Mouse (Mus musculus) left cerebral cortex, postnatal 25 days (tissue): ENCODE data around the gene Nup98. TPM values are rescaled to one million over a fixed set of nuclear protein-coding genes. Genes with fewer than 3 reads are reported as not detected.

Experiments used
- DNase-seq, 2 experiments: peaks; one replicate each; pipeline ENCODE4 v3.0.0; 2022; ENCODE audit warnings: low spot score in 2 of 2, mixed read lengths in 1 of 2
- intact Hi-C: fragments of 180-260 bp; cut with DNase I; formaldehyde crosslinking; loops from one replicate; pipeline ENCODE4 v1.15.1; 2025
- total RNA-seq, 2 experiments: library from RNA; stranded (reverse); gene quantifications; 2 replicates each; pipeline ENCODE4 v1.2.3; 2021

Nup98 gene
- 10 to 100 TPM; 39.7 to 43.5 TPM for total RNA-seq

DNA sequence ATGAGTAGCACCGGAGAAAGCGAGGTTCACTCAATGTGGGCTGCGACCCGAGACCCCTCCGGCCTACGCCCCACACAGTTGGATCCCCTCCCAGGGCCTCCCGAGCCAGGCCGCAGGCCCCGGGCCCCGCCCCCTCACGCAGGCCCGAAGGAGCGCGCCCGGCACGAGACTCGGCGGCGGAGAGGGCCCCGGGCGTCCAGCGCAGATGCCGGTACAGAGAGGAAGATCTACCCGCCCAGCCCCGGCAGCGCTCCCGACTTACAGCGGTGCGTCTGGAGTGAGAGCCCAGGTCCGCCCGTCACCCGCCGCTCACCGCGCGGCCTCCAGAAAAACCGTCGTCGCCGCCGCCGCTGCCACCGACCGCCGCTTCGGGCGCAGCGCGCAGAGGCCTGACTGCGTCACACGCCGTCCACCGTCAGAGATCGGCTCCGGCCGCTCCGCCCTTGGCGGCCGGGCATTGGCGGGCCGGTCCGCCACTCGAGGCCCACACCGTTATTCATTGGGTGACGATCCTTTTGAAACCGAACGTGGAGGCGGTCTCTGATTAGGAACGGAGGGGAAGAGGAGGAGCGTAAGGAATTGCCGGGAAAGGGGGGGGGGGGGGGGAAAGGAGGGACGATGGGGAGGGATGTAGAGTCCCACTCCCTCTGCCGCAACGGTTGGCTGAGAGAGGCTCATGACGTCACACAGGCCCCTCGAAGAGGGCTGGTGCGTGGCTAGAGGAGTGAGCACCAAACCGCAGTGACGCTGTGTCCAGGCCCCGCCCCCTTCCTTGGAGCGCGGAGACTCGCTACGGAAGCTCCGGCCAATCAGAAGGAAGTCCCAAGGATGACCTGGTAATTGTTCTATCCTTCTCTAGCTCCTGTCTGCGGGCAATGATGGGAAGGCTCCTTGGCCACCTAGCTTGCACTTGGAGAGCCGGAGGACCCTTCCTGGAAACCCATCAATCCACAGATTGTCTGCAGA lies at the start of gene Nup98, which contains the start of gene Pgap2:
TSS of gene Nup98 (minus strand) at position 421 of the 966 bp plus-strand sequence.
TSS of gene Pgap2 (plus strand) at position 453 of the 966 bp plus-strand sequence.
- DNase-seq = peak; percentile 99 to 100
- intact Hi-C loops = loop anchor here (2.0 kb wide), 1 partner anchor 41 kb away; no protein-coding TSS in a partner anchor

DNA sequence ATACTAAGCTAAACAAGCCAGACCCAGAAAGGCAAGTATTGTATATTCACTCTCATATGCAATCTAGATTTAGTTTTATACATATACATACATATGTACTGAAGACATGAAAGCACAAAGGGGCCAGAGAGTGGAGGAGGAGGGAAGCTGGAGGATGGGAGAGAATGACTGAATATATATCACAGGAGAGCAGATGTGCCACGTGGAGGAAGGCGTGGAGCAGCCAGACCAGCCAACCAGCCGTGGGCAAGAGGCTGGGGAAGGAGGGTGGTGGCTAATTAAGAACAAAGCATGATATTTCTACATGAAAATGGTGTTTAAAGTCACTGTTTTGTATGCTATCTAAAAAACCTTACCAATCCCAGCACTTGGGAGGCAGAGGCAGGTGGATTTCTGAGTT lies 48.8 kb upstream of the Nup98 start:
- intact Hi-C loops = loop anchor here (2.0 kb wide), 1 partner anchor 158 kb away; no protein-coding TSS in a partner anchor
- no peak for DNase-seq

DNA sequence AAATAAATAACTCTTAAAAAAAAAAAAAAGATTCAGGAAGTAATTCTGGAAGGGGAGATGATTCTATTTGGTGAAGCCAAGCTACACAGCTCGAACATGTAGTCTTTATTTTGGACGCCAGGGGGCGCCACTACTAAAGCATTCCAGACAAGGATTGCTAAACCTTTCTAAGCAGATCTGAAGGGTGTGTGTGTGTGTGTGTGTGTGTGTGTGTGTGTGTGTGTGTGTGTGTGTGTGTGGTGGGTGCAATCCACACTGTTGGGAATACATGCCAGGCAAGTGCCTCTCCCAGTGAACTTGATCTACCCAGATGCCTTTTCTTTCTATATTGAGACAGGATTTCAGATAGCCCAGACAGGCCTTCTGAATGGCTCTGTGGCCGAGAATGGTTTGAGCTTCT lies 48.2 kb upstream of the Nup98 start:
- intact Hi-C loops = loop anchor here (2.0 kb wide), 1 partner anchor 159 kb away; no protein-coding TSS in a partner anchor
- DNase-seq = peak; percentile 76 to 81

- DNase-seq = no peak
- intact Hi-C loops = no loop called here
Observed at GRCm38 (mm10) chr7:102256636-102257035, 46.7 kb upstream of the Nup98 start.

GRCm38 (mm10) chr7:102255954-102256353 lies 46.0 kb upstream of the Nup98 start, which contains the start of gene Rhog:
Gene Rhog (minus strand): TSS chr7:102256054.
- intact Hi-C loops = no loop called here

DNA sequence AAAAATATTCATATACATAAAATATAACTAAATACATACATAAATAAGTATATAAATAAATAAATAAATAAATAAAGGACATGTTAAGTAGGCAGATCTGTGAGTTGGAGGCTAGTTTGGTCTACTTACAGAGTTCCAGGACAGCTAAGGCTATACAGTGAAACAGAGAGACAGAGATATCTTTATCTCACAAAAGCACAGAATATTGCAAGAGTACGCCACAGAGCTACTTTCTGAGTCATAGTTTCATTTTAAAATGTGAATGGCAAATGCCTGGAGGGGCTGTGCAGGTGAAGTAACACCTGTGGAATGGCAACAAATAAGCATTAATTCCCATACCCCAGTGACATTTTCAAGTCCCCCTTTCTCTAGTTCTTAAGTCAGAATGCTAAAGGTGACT lies 43.7 kb upstream of the Nup98 start:
- intact Hi-C loops = no loop called here
- DNase-seq = no peak

More at GRCm38 (mm10) chr7:102255954-102256353, 46.0 kb upstream of the Nup98 start, which contains the start of gene Rhog:
- no peak for DNase-seq

DNA sequence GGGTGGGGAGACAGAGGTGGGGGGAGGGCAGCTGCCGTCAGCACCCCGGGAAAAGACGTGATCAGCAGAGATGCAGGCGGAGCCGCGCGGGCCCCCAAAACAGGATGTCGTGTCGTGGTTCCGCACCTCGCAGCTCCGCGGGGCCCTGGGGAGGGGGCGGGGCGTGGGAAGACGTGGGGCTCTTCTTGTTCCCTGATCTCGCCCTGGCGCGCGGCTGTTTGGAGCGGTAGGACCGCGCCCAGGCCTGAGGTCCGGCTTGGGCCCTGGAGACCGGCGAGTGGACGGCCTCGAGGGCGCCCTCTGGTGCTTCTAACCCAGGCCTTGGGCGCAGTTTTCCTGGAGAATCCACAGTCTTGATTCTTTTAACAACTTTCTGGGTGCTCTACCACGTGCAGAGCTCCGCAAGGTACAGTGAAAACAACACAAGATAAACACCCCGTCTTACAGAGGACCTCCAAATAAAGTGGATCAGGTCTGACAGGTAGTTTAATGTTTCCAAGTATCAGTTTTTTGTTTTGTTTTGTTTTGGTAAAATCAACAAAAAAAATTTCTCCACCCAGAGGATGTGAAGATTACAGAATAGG lies 40.7 kb upstream of the Nup98 start:
- intact Hi-C loops = loop anchor here (2.0 kb wide), 2 partner anchors 28 to 40 kb away; partner anchors contain the start of genes Nup98 and Pgap2
- DNase-seq = peak; percentile 90 to 92

- DNase-seq = peak; percentile 32 to 36
- intact Hi-C loops = loop anchor here (2.0 kb wide), 2 partner anchors 27 to 39 kb away; partner anchors contain the start of genes Nup98 and Pgap2
Observed at GRCm38 (mm10) chr7:102249896-102250630, 40.1 kb upstream of the Nup98 start.

GRCm38 (mm10) chr7:102249531-102249895 lies 39.5 kb upstream of the Nup98 start:
- intact Hi-C loops = no loop called here
- no peak for DNase-seq

- intact Hi-C loops = no loop called here
- no peak for DNase-seq
Observed at GRCm38 (mm10) chr7:102248691-102249404, 38.9 kb upstream of the Nup98 start.

- intact Hi-C loops = no loop called here
- no peak for DNase-seq
Observed at GRCm38 (mm10) chr7:102246956-102247797, 37.2 kb upstream of the Nup98 start.

GRCm38 (mm10) chr7:102246265-102246664 lies 36.3 kb upstream of the Nup98 start:
- DNase-seq = no peak
- intact Hi-C loops = no loop called here

DNA sequence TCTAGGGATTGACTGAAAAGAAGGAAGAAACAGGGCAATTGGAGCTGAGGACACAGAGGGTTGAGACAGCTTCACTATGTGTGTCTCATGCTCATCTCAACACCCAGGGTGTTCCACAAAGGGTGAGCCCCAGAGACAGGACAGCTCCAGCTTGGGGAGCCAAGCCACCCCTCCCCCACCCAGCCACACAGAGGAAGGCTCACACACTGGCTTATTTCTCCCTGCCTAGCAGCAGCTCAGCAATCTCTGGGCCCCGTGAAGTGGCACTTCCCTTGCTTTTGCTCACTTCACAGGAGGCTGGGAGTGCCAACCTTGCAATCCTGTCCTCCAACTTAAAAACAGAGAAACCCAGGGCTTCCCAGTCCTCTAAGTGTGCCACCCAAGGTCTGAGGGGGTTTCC lies 35.8 kb upstream of the Nup98 start:
- intact Hi-C loops = no loop called here
- no peak for DNase-seq

DNA sequence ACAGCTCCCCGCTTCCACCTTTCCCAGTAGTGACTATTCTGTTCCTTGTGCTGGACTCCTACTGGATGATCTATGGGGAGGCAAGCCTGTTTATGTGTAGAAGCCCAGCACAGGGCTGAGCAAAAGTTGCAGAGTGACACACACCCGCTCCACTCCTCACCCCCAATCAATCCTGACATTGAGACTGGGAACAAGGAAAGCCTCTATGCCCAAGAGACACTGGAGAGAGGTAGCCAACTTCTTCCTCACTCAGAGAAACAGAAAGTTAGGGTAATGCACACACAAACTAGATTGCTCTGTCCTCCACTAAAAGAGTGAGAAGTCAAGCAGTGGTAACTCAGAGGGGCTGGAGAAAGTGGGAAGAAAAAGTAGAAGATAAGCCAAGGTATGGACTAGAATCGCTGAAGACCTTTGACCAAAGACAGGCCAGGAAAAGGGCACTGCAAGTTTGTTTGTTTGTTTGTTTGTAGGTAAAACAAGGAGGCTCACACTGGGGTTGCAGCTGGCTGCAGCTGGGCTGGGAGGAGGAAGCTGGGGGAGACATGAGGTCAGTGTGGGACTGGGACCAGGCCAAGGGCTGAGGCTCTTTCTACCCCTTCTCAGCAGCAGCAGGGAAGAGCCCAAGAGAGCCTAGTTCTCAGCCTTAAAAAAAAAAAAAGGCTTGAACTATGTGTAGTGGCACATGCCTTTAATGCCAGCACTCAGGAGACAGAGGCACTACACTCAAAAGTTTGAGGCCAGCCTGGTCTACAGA lies 35.0 kb upstream of the Nup98 start:
- DNase-seq = no peak
- intact Hi-C loops = no loop called here

DNA sequence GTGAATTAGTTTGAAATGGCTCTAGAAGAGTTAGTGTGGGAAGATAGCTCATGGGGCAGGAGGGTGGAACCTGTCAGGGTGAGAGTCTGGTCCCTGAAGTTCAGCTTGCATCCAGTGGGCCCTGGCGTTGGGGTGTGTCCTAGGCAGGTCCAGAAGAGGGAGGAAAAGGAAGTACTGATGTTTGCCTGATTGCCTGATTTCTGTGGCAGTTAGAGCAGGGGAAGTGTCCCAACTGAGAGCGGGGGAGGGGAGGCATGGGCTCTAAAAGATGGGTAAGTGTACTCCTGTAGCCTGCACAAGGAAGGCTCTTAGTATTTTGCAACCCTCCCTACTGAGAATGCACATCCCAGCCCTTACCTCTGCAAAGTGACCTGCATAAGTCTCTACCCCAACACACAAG lies 33.9 kb upstream of the Nup98 start:
- DNase-seq = no peak

GRCm38 (mm10) chr7:102242917-102243316 lies 32.9 kb upstream of the Nup98 start:
- intact Hi-C loops = no loop called here
- DNase-seq = no peak

More for the DNA sequence above, 33.9 kb upstream of the Nup98 start:
- intact Hi-C loops = no loop called here

GRCm38 (mm10) chr7:102242371-102242770 lies 32.4 kb upstream of the Nup98 start:
- DNase-seq = no peak
- intact Hi-C loops = no loop called here
